Mouse (Mus musculus) limb, embryonic 12.5 days (tissue): ENCODE results near the gene Sugct. TPM values are rescaled to one million over a fixed set of nuclear protein-coding genes. Genes with fewer than 3 reads are reported as not detected.

ENCODE experiments used
- ATAC-seq: fragments of 200-750 bp; cut with Nextera tagmentation; 2 replicates; pipeline ENCODE4 v1.8.0; 2017; ENCODE audit warnings: low read depth, moderate TSS enrichment; ENCODE audit not compliant: insufficient number of reproducible peaks, insufficient read depth, low FRiP score, low TSS enrichment
- H3K27ac ChIP-seq: fragments of 300-500 bp; sonication (generic); 2 replicates; pipeline ENCODE4 v1.5.1; 2016; ENCODE audit warnings: mild to moderate bottlenecking, moderate library complexity
- H3K27me3 ChIP-seq: fragments of 300-500 bp; sonication (generic); 2 replicates; pipeline ENCODE4 v1.6.1; 2016; ENCODE audit warnings: mild to moderate bottlenecking, moderate library complexity
- H3K36me3 ChIP-seq: fragments of 300-500 bp; sonication (generic); 2 replicates; pipeline ENCODE4 v1.6.1; 2016; ENCODE audit warnings: mild to moderate bottlenecking, moderate library complexity
- H3K4me1 ChIP-seq: fragments of 300-500 bp; sonication (generic); replicated peaks from 2 replicates; pipeline ENCODE4 v1.6.1; 2016
- H3K4me2 ChIP-seq: fragments of 300-500 bp; sonication (generic); 2 replicates; pipeline ENCODE4 v1.6.1; 2016; ENCODE audit warnings: mild to moderate bottlenecking, moderate library complexity
- H3K4me3 ChIP-seq: fragments of 300-500 bp; sonication (generic); replicated peaks from 2 replicates; pipeline ENCODE4 v1.5.1; 2016; ENCODE audit warnings: mild to moderate bottlenecking
- H3K9ac ChIP-seq: fragments of 300-500 bp; sonication (generic); replicated peaks from 2 replicates; pipeline ENCODE4 v1.6.1; 2016; ENCODE audit warnings: mild to moderate bottlenecking, moderate library complexity
- H3K9me3 ChIP-seq: fragments of 300-500 bp; sonication (generic); 2 replicates; pipeline ENCODE4 v1.6.1; 2016; ENCODE audit warnings: mild to moderate bottlenecking, moderate library complexity
- WGBS: fragments of 180-500 bp; shearing (Covaris S2); methylation state at CpG from one replicate; pipeline ENCODE4 v1.1.7; 2016; 5-methylcytosine and 5-hydroxymethylcytosine counted together
- polyA plus RNA-seq: library from polyadenylated mRNA; unstranded; fragments of >200 nt; fragmentation: Nextera tagmentation; extraction: Ambion mirVana; gene quantifications from 2 replicates; pipeline ENCODE4 v1.2.1, GENCODE M21; 2016

The Sugct gene
- polyA plus RNA-seq, 1 experiment from 2014 or later = 5.5 TPM

GRCm38 (mm10) chr13:17604670-17605069 is 90.7 kb downstream of the Sugct start:
- Histone ChIP-seq H3K4me3 (no peak overlapping the region), H3K9me3 (no peaks in the 10 kb centered on the region), H3K27me3 (no peaks in the 10 kb centered on the region), H3K36me3 (no peaks in the 10 kb centered on the region), H3K4me1 (no peaks in the 10 kb centered on the region), H3K27ac (no peak overlapping the region), H3K4me2 (no peak overlapping the region), H3K9ac (no peak overlapping the region)
- 57% methylated on average over 3 of the region's 3 CpGs for WGBS
- ATAC-seq = no peak

GRCm38 (mm10) chr13:17603756-17604155 is 91.6 kb downstream of the Sugct start:
- Histone ChIP-seq H3K27me3 (no peaks in the 10 kb centered on the region), H3K4me2 (no peak overlapping the region), H3K27ac (no peak overlapping the region), H3K9me3 (no peaks in the 10 kb centered on the region), H3K9ac (no peak overlapping the region), H3K4me3 (no peak overlapping the region), H3K36me3 (no peaks in the 10 kb centered on the region), H3K4me1 (no peaks in the 10 kb centered on the region)
- ATAC-seq = no peak
- 86% methylated on average over 5 of the region's 5 CpGs for WGBS

GRCm38 (mm10) chr13:17585267-17585913 is 110.0 kb downstream of the Sugct start:
- no peaks in the 10 kb centered on the region for H3K27me3 ChIP-seq
- no peaks in the 10 kb centered on the region for H3K9me3 ChIP-seq
- no peak overlapping the region for H3K27ac ChIP-seq
- no peak for ATAC-seq
- H3K4me1 ChIP-seq = no peaks in the 10 kb centered on the region
- 56% methylated on average over 3 of the region's 3 CpGs for WGBS
- H3K4me3 ChIP-seq = no peak overlapping the region
- no peaks in the 10 kb centered on the region for H3K36me3 ChIP-seq
- no peak overlapping the region for H3K4me2 ChIP-seq
- H3K9ac ChIP-seq = no peak overlapping the region

- H3K4me2 ChIP-seq = no peak overlapping the region
- ATAC-seq = no peak
- H3K9me3 ChIP-seq = no peaks in the 10 kb centered on the region
- H3K9ac ChIP-seq = no peak overlapping the region
- no peaks in the 10 kb centered on the region for H3K4me1 ChIP-seq
- no peak overlapping the region for H3K4me3 ChIP-seq
- no peaks in the 10 kb centered on the region for H3K36me3 ChIP-seq
- H3K27me3 ChIP-seq = no peaks in the 10 kb centered on the region
- no peak overlapping the region for H3K27ac ChIP-seq
Observed at GRCm38 (mm10) chr13:17584804-17585203, 110.5 kb downstream of the Sugct start.

GRCm38 (mm10) chr13:17581684-17582083 is 113.7 kb downstream of the Sugct start:
- Histone ChIP-seq H3K27me3 (no peaks in the 10 kb centered on the region), H3K9ac (no peak overlapping the region), H3K4me2 (no peak overlapping the region), H3K36me3 (no peaks in the 10 kb centered on the region), H3K4me1 (no peaks in the 10 kb centered on the region), H3K9me3 (no peaks in the 10 kb centered on the region), H3K4me3 (no peak overlapping the region), H3K27ac (no peak overlapping the region)
- 7% methylated on average over 2 of the region's 2 CpGs for WGBS
- no peak for ATAC-seq

GRCm38 (mm10) chr13:17559357-17559756 is 136.0 kb downstream of the Sugct start:
- Histone ChIP-seq H3K4me2 (no peak overlapping the region), H3K27me3 (no peaks in the 10 kb centered on the region), H3K27ac (no peak overlapping the region), H3K9me3 (no peaks in the 10 kb centered on the region), H3K9ac (no peak overlapping the region), H3K36me3 (no peaks in the 10 kb centered on the region), H3K4me3 (no peak overlapping the region), H3K4me1 (no peaks in the 10 kb centered on the region)
- no peak for ATAC-seq
- 92% methylated on average over 3 of the region's 3 CpGs for WGBS

- Histone ChIP-seq H3K27me3 (no peaks in the 10 kb centered on the region), H3K4me3 (no peak overlapping the region), H3K4me1 (no peaks in the 10 kb centered on the region), H3K9me3 (no peaks in the 10 kb centered on the region), H3K27ac (no peak overlapping the region), H3K36me3 (no peaks in the 10 kb centered on the region), H3K4me2 (no peak overlapping the region), H3K9ac (no peak overlapping the region)
- no peak for ATAC-seq
- 50% methylated on average over 1 of the region's 1 CpGs for WGBS
Observed at GRCm38 (mm10) chr13:17536341-17536740, 159.0 kb downstream of the Sugct start.

GRCm38 (mm10) chr13:17534871-17535270 is 160.5 kb downstream of the Sugct start:
- 68% methylated on average over 4 of the region's 4 CpGs for WGBS
- Histone ChIP-seq H3K36me3 (no peaks in the 10 kb centered on the region), H3K27me3 (no peaks in the 10 kb centered on the region), H3K9me3 (no peaks in the 10 kb centered on the region), H3K4me1 (no peaks in the 10 kb centered on the region), H3K9ac (no peak overlapping the region), H3K4me3 (no peak overlapping the region), H3K27ac (no peak overlapping the region), H3K4me2 (no peak overlapping the region)
- no peak for ATAC-seq

GRCm38 (mm10) chr13:17534469-17534868 is 160.9 kb downstream of the Sugct start:
- Histone ChIP-seq H3K4me3 (no peak overlapping the region), H3K9ac (no peak overlapping the region), H3K27ac (no peak overlapping the region), H3K4me1 (no peaks in the 10 kb centered on the region), H3K27me3 (no peaks in the 10 kb centered on the region), H3K9me3 (no peaks in the 10 kb centered on the region), H3K36me3 (no peaks in the 10 kb centered on the region), H3K4me2 (no peak overlapping the region)
- WGBS = 74% methylated on average over 4 of the region's 4 CpGs
- no peak for ATAC-seq

- ATAC-seq = no peak
Observed at GRCm38 (mm10) chr13:17511184-17511778, 184.1 kb downstream of the Sugct start.

GRCm38 (mm10) chr13:17494936-17495335 is 200.4 kb downstream of the Sugct start:
- Histone ChIP-seq H3K27ac (no peak overlapping the region), H3K9me3 (no peaks in the 10 kb centered on the region), H3K9ac (no peak overlapping the region), H3K4me2 (no peak overlapping the region), H3K36me3 (no peaks in the 10 kb centered on the region), H3K4me1 (no peaks in the 10 kb centered on the region), H3K4me3 (no peak overlapping the region), H3K27me3 (no peaks in the 10 kb centered on the region)
- no peak for ATAC-seq
- WGBS = 71% methylated on average over 1 of the region's 1 CpGs

More at GRCm38 (mm10) chr13:17511184-17511778, 184.1 kb downstream of the Sugct start:
- 81% methylated on average over 4 of the region's 4 CpGs for WGBS
- Histone ChIP-seq H3K4me1 (no peaks in the 10 kb centered on the region), H3K4me2 (no peak overlapping the region), H3K9ac (no peak overlapping the region), H3K27me3 (no peaks in the 10 kb centered on the region), H3K36me3 (no peaks in the 10 kb centered on the region), H3K4me3 (no peak overlapping the region), H3K27ac (no peak overlapping the region), H3K9me3 (no peaks in the 10 kb centered on the region)

GRCm38 (mm10) chr13:17494056-17494574 is 201.2 kb downstream of the Sugct start:
- ATAC-seq = no peak
- Histone ChIP-seq H3K9me3 (no peaks in the 10 kb centered on the region), H3K4me1 (no peaks in the 10 kb centered on the region), H3K9ac (no peak overlapping the region), H3K27ac (no peak overlapping the region), H3K4me2 (no peak overlapping the region), H3K36me3 (no peaks in the 10 kb centered on the region), H3K27me3 (no peaks in the 10 kb centered on the region), H3K4me3 (no peak overlapping the region)
- WGBS = 87% methylated on average over 5 of the region's 5 CpGs
